Mouse (Mus musculus) spleen, adult 2 months (tissue): Measurements from ENCODE around the gene Crybb2. TPM values are rescaled to one million over a fixed set of nuclear protein-coding genes. Genes with fewer than 3 reads are reported as not detected.
A peak's percentile ranks its signal among the peaks of the same experiment; 100 is the strongest.

Experiments used
- DNase-seq, 2 experiments: peaks; one replicate each; pipeline versions ENCODE4 v3.0.0 to v3.0.0-alpha.2; 2012 to 2021; ENCODE audit warnings: low spot score in 2 of 2, low read depth in 1 of 2
- H3K27ac ChIP-seq: fragments of 200-500 bp; 2 replicates; pipeline ENCODE4 v1.5.1; 2012; ENCODE audit warnings: low read length, inconsistent platforms; ENCODE audit not compliant: insufficient read depth
- H3K27me3 ChIP-seq: fragments of 200-500 bp; 2 replicates; pipeline ENCODE4 v1.6.1; 2012; ENCODE audit warnings: mild to moderate bottlenecking, moderate library complexity, low read length, inconsistent platforms; ENCODE audit not compliant: control insufficient read depth, insufficient read depth
- H3K36me3 ChIP-seq: fragments of 200-500 bp; 2 replicates; pipeline ENCODE4 v1.6.1; 2012; ENCODE audit warnings: mild to moderate bottlenecking, low read length, inconsistent platforms; ENCODE audit not compliant: control insufficient read depth, insufficient read depth
- H3K4me1 ChIP-seq: fragments of 200-500 bp; 2 replicates; pipeline ENCODE4 v1.6.1; 2011; ENCODE audit warnings: inconsistent platforms; ENCODE audit not compliant: control insufficient read depth, insufficient read depth, insufficient read length
- H3K4me3 ChIP-seq: fragments of 200-500 bp; 2 replicates; pipeline ENCODE4 v1.5.1; 2011; ENCODE audit warnings: mild to moderate bottlenecking, inconsistent platforms; ENCODE audit not compliant: insufficient read depth, insufficient read length; ENCODE audit errors: extremely low read depth
- CTCF ChIP-seq: fragments of 200-500 bp; IDR thresholded peaks from 2 replicates; pipeline ENCODE4 v1.5.1; 2011; ENCODE audit warnings: mild to moderate bottlenecking, inconsistent platforms; ENCODE audit not compliant: insufficient read depth, insufficient read length, insufficient replicate concordance; ENCODE audit errors: extremely low read depth
- POLR2A ChIP-seq: fragments of 200-500 bp; IDR thresholded peaks from 2 replicates; pipeline ENCODE4 v1.6.1; 2011; ENCODE audit warnings: low read depth, low read length, inconsistent platforms
- WGBS: fragments of 180-500 bp; shearing (Covaris S2); methylation state at CpG from one replicate; pipeline ENCODE4 v1.1.7; 2018; 5-methylcytosine and 5-hydroxymethylcytosine counted together
- polyA plus RNA-seq: library from polyadenylated mRNA; depleted of rRNA; stranded (reverse); fragments of >200 nt; gene quantifications from 2 replicates; pipeline ENCODE4 v1.2.3, GENCODE M21; 2012

Crybb2 gene
- polyA plus RNA-seq, 1 experiment: not detected

GRCm38 (mm10) chr5:113091162-113091561 lies 21.2 kb upstream of the Crybb2 start:
- Histone ChIP-seq H3K4me1 (no peaks in the 10 kb centered on the region), H3K36me3 (no peaks in the 10 kb centered on the region), H3K27ac (no peak overlapping the region), H3K27me3 (no peaks in the 10 kb centered on the region), H3K4me3 (no peak overlapping the region)
- TF ChIP-seq POLR2A (no peak), CTCF (peak; percentile 42; the same call in 1 of the 2 replicates)
- DNase-seq: no peak
- WGBS: 75% methylated on average over 5 of the region's 5 CpGs

DNA sequence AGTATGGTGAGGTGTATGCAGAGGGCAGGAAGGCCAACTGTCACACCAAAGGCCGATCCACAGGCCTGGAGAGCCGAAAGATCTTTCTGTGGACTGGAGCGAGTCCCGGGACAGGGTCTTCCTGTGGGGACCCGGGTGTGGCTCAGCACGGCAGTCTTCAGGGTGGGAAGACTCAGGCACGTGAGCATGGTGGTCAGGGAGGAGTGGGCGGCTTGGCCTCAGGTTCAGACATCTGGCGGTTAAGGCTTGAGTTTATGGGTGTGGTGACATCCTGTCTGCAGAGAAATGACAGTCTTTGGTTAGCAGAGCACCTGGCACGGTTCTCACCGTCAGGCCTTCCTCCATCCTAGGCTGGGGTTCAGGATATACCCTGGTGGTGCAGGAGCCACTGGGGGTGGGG lies 20.8 kb upstream of the Crybb2 start:
- DNase-seq: no peak
- no peak for TF ChIP-seq CTCF
- TF ChIP-seq POLR2A: no peak
- Histone ChIP-seq H3K27ac (no peak overlapping the region), H3K4me3 (no peak overlapping the region), H3K27me3 (no peaks in the 10 kb centered on the region), H3K4me1 (no peaks in the 10 kb centered on the region), H3K36me3 (no peaks in the 10 kb centered on the region)
- WGBS: 82% methylated on average over 11 of the region's 11 CpGs

DNA sequence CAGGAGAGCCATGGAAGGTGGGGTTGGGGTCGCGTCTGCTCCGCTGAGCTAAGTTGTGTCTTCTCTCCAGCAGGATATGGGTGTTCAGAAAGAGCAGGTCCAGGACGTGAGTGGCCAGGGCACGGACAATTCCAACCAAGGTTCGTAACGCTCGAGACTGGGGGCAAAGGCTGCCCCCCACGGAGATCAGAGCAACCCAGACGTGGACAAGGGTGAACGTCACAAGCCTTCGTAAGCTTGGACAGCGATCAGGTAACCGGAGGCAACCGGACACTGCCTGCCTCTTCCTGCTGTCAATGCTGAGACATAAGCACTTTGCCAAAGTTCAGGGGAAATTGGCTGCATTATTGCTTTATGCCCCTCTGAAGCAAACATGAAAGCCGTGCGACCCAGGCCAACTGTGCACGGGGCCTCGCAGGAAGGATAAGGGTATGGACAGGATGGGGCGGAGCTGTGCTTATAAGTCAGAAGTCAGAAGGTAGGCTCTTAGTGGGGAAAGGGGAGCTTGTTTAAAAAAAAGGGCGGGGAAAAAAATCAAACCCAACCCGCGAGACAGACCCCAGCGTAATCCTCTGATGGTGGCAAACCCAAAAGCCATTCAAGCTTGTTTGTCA lies 20.3 kb upstream of the Crybb2 start:
- 93% methylated on average over 24 of the region's 24 CpGs for WGBS
- Histone ChIP-seq H3K4me1 (no peaks in the 10 kb centered on the region), H3K27me3 (no peaks in the 10 kb centered on the region), H3K27ac (no peak overlapping the region), H3K36me3 (no peaks in the 10 kb centered on the region), H3K4me3 (no peak overlapping the region)
- no peak for TF ChIP-seq CTCF
- TF ChIP-seq POLR2A: no peak
- DNase-seq: no peak

GRCm38 (mm10) chr5:113087465-113087864 lies 17.5 kb upstream of the Crybb2 start:
- no peak overlapping the region for H3K27ac ChIP-seq
- WGBS: 92% methylated on average over 2 of the region's 2 CpGs
- H3K4me1 ChIP-seq: no peaks in the 10 kb centered on the region
- H3K4me3 ChIP-seq: no peak overlapping the region
- H3K27me3 ChIP-seq: no peaks in the 10 kb centered on the region
- H3K36me3 ChIP-seq: no peaks in the 10 kb centered on the region
- no peak for TF ChIP-seq POLR2A
- TF ChIP-seq CTCF: no peak
- no peak for DNase-seq

DNA sequence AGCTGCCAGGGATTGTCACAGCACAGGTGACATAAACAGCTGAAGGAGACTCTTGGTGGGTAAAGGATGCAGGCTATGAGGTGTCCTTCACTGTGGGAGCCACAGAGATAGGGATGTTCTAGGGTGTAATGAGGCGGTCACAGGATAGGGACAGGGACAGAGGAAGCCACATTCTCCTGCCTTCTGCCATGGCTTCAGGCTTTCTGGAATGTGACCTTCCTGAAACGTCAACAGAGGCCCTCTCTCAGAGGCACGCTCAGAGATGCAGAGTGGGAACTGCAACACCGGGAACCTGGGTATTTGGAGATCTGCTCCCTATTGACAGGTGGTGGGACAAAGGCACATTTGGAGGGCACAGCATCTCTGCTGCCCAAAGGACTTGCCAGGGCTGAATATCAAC lies 17.1 kb upstream of the Crybb2 start:
- Histone ChIP-seq H3K4me3 (no peak overlapping the region), H3K27me3 (no peaks in the 10 kb centered on the region), H3K4me1 (no peaks in the 10 kb centered on the region), H3K36me3 (no peaks in the 10 kb centered on the region), H3K27ac (no peak overlapping the region)
- 85% methylated on average over 4 of the region's 4 CpGs for WGBS
- TF ChIP-seq CTCF (no peak), POLR2A (no peak)
- DNase-seq: no peak

DNA sequence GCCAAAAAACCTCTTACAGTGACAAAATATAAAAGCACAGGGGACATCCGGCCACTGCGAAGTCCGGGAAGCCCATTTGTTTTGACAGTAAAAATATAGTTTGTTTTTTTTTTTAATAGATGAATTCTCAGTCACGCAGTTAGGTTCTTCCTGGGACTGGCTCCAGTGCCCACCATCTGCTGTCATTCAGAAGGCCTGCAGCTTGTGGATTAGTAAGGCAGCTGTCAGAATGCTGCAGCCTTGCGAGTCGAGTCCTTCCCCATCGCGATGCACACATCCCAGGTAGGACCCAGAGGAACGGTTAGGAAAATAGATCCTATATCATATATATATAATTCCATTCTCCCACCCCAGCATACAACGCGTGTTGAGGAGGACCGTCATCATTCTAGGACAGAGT lies 16.5 kb upstream of the Crybb2 start:
- Histone ChIP-seq H3K4me1 (no peaks in the 10 kb centered on the region), H3K36me3 (no peaks in the 10 kb centered on the region), H3K27me3 (no peaks in the 10 kb centered on the region), H3K4me3 (no peak overlapping the region), H3K27ac (no peak overlapping the region)
- no peak for DNase-seq
- 90% methylated on average over 12 of the region's 12 CpGs for WGBS
- TF ChIP-seq POLR2A: no peak
- TF ChIP-seq CTCF: no peak

DNA sequence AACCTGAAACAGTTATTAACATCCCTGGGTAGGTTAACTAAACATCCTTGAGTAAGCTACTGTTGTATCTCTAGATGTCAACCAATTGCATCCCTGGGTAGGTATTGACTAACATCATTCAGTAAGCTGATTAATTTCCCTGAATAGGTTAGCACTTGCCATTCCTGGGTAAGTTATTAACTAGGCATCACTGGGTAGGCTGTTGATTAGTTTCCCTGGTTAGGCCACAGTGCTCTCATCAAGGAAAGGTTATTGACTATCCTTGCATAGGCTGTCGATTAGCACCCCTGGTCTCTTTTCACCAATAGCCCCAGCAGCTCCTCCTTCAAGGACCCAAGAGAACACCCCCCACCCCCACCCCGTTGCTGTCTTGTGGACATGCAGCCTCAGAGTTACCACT lies 16.0 kb upstream of the Crybb2 start:
- Histone ChIP-seq H3K27ac (no peak overlapping the region), H3K27me3 (no peaks in the 10 kb centered on the region), H3K4me3 (no peak overlapping the region), H3K36me3 (no peaks in the 10 kb centered on the region), H3K4me1 (no peaks in the 10 kb centered on the region)
- no peak for DNase-seq
- 74% methylated on average over 2 of the region's 2 CpGs for WGBS
- no peak for TF ChIP-seq CTCF
- no peak for TF ChIP-seq POLR2A
